Mouse (Mus musculus) bone marrow macrophage, adult 2 months (primary cell): ENCODE data around the gene Slc5a2. TPM values are rescaled to one million over a fixed set of nuclear protein-coding genes. Genes with fewer than 3 reads are reported as not detected.

Source experiments
- H3K27ac ChIP-seq: 2 replicates; pipeline ENCODE4 v1.5.1; 2012; ENCODE audit warnings: low read depth, low read length; ENCODE audit not compliant: insufficient read depth
- H3K4me1 ChIP-seq: 2 replicates; pipeline ENCODE4 v1.6.1; 2012; ENCODE audit warnings: low read length; ENCODE audit not compliant: control insufficient read depth, insufficient read depth
- H3K4me3 ChIP-seq: 2 replicates; pipeline ENCODE4 v1.5.1; 2012; ENCODE audit warnings: mild to moderate bottlenecking, low read length, moderate library complexity; ENCODE audit not compliant: insufficient read depth
- CTCF ChIP-seq: IDR thresholded peaks from 2 replicates; pipeline ENCODE4 v1.5.1; 2012; ENCODE audit warnings: low read depth, mild to moderate bottlenecking, low read length, moderate library complexity
- POLR2A ChIP-seq: IDR thresholded peaks from 2 replicates; pipeline ENCODE4 v1.6.1; 2012; ENCODE audit warnings: mild to moderate bottlenecking, low read depth, low read length, borderline replicate concordance
- polyA plus RNA-seq: library from polyadenylated mRNA; stranded (reverse); fragments of >200 nt; gene quantifications from 2 replicates; pipeline ENCODE4 v1.2.4, GENCODE M21; 2012; ENCODE audit not compliant: missing spikeins, insufficient read depth, insufficient read length

Slc5a2 gene
- polyA plus RNA-seq, 1 experiment = not detected

DNA sequence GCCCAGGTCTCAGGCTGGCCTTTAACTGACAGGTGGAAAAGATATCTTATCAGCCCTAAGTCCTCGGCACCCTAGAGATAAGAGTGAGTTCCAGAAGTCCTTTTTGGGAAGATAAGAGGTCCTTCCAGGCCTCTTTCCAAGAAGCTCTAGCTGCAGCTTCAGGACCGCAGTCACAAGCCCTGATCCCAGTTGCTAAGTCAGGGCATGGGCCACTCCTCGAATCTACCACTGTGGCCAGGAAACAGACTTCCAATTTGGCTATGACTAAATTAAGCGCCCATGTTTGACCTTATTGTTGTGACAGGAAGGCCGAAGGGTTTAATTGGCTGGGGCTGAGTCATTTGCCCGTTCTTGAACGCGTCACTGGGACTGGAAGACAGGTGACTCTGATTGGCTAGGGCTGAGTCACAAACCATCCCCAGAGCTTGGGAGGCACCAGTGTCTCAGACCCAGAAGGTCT is 44.8 kb downstream of the Slc5a2 start:
- TF ChIP-seq POLR2A (no peak), CTCF (no peak)
- no peak overlapping the region for H3K27ac ChIP-seq
- H3K4me1 ChIP-seq = peaks cover 38% of the 10 kb centered on the region
- H3K4me3 ChIP-seq = no peak overlapping the region

DNA sequence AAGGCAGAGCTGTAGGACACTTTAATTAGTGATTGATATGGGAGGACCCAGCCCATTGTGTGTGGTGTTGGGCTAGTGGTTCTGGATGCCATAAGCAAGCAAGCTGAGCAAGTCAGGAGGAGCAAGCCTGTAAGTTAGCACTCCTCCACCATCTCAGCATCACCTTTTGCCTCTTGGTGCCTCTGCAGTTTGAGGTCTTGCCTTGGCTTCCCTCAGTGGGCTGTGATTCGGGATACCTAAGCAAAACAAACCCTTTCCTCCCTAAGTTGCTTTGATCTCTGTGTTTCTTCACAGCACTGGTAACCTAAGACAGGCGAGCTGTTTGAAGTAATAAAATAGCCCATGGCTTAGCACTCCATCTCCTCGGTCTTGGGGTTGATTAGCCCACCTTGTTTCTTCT is 45.8 kb downstream of the Slc5a2 start:
- Histone ChIP-seq H3K4me3 (no peak overlapping the region), H3K27ac (no peak overlapping the region), H3K4me1 (peaks cover 38% of the 10 kb centered on the region)
- TF ChIP-seq CTCF = no peak
- TF ChIP-seq POLR2A = no peak

DNA sequence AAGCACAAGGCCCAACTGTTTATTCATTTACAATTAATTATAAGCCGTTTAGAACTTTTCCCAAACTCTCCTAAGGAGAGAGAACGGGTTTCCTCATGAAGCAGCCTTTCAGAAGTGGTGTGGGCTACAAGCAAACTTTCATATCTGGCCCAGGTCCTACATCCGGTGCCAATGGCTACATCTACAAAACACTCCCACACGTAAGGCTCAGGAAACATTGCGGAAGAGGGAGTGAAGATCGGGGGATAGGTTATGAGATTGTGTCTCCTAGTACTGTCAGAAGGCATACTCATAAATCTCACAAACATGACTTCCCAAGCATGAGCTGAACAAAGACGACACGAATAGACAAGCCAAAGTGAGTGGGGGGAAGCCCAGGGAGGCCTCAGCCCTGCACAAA is 46.4 kb downstream of the Slc5a2 start:
- no peak for TF ChIP-seq POLR2A
- TF ChIP-seq CTCF = no peak
- Histone ChIP-seq H3K4me1 (peaks cover 38% of the 10 kb centered on the region), H3K27ac (no peak overlapping the region), H3K4me3 (no peak overlapping the region)

DNA sequence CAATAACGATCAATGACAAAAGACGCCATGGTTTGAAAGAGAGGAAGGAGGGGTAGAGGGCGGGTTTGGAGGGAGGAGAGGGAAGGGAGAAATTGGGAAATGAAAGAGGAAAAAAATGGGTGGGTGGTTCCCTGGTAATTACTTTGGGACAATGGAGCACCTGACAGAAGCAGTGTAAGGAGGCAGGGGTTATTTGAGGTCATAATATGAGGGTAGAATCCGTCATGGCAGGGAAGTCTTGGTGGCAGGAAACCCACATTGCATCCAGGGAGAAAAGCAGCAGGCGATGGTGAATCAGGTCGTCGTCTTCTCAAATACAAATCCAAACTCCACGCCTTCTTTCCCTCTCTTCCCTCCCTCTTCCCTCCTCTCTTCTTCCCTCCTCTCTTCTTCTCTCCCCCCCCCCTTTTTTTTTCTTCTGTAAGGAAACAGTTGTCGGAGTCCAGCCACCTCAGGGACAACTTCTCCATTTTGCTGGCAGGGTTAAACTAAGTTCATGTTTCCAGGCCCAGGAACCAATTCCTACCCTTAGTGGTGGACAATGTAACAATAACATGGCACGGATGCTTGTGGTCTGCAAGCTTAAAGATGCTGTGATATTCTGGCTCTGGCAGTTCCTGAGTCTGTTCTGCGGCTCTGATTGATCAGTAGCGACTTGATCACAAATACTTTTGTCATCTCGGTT is 47.1 kb downstream of the Slc5a2 start:
- TF ChIP-seq CTCF = no peak
- TF ChIP-seq POLR2A = no peak
- Histone ChIP-seq H3K27ac (peak overlapping the region; percentile 47), H3K4me3 (no peak overlapping the region), H3K4me1 (peaks cover 38% of the 10 kb centered on the region)

DNA sequence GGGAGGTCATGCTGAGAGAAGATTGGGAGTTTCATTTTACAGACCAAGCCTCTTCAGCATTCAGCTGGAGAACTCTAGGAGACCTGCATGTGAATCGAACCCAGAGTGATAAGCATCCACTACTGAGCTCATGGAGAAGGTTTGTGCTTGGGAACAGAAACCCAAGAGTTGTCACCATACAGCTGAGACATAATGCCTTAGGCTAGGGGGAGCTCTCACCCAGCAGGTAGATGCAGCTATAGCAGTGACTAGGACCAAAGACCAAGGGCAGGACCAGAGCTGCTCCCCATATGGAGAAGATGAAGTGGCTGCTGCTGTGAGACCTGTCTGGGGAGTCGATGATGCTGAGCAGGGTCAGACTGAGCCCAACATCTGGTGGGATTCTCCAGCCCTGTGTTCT is 48.1 kb downstream of the Slc5a2 start:
- Histone ChIP-seq H3K4me1 (peaks cover 38% of the 10 kb centered on the region), H3K4me3 (no peak overlapping the region), H3K27ac (peak overlapping the region; percentile 17; the same call in 1 of the 2 replicates)
- peak; percentile 33 for TF ChIP-seq CTCF
- no peak for TF ChIP-seq POLR2A

DNA sequence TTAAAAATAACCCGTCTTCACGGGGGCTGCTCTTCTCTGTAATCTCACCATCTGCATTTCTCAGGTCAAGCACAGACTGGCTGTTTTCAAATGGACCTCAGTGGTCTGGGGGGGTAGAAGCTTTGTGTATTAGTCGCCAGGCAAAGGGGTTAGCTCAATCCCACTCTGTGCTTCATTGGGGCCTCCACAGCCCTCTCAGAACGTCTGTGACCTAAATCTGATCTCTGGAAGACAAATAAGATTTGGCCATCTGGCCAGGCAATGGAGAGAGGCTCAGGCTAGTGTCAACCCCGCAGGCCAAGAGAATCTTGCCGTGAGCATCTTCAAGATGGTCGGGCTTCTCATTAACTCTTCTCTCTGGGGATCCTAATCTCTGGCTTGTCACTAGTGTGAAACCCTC is 49.0 kb downstream of the Slc5a2 start:
- Histone ChIP-seq H3K4me1 (peaks cover 44% of the 10 kb centered on the region), H3K4me3 (no peak overlapping the region), H3K27ac (no peak overlapping the region)
- no peak for TF ChIP-seq CTCF
- TF ChIP-seq POLR2A = no peak

DNA sequence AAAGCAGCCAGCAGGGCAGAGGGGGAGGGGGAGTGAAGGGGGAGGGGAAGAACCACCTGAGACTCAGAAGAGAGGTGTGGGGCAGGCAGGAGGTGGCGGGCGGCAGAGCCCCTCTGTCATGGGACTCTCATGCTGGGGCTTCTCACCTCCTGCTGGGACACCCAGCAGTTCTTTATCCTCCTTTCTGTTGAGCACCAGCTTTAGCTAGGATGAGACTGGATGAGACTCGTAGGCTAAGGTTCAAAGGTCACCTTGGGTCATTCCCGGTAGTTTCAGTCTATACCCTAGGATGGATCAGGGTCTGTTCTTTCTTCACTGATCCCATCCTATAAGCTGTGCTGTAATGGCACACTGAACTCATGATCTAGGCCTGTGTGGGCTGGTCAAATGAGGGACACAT is 51.6 kb downstream of the Slc5a2 start:
- TF ChIP-seq POLR2A (no peak), CTCF (no peak)
- Histone ChIP-seq H3K4me1 (peaks cover 46% of the 10 kb centered on the region), H3K27ac (no peak overlapping the region), H3K4me3 (no peak overlapping the region)

DNA sequence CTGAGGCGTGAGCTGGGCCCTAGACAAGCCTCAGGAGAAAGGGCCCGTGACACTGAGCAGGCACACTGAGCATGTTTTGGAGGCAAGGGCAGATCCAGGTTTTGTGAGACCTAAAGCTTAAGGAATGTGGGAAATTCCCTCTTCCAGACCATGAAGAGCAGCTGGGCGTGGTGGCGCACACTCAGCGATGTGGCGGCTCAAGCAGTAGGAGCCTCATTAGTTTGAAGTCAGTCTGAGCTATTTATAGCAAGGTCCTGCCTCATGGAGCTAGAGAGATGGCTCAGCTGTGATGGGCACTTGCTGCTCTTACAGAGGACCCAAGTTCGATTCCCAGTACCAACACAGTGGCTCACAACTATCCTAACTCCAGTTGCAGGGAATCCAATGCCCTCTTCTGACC is 53.7 kb downstream of the Slc5a2 start:
- H3K4me3 ChIP-seq = no peak overlapping the region
- no peak for TF ChIP-seq POLR2A
- H3K4me1 ChIP-seq = peaks cover 31% of the 10 kb centered on the region
- no peak overlapping the region for H3K27ac ChIP-seq

DNA sequence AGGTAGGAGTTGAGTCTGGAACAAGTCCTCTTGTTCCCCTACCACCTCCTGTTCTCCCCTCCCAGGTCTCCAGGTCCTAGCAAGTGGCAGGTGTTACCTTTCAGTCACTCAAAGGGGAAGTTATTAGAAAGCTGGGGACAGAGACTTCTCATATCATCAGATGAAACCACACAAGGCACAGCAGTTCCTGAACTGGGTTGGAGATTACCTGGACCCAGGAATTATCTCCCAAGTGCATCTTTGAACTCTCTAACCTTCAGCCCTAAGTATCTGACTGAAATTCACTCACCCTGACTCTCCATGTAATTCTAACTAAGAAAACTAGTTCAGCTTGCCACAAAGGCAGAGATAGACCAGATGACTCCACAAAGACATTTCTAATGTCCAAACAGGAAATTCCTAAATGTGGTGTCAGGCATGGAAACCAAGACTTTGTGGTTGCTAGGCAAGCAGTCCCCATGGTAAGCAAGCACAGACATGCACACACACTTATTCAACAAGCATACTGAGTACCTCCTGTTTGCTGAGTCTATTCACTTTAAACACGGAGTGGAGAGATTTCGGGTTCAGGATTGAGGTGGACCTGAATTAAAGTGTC is 54.9 kb downstream of the Slc5a2 start:
- H3K4me3 ChIP-seq = no peak overlapping the region
- TF ChIP-seq CTCF = no peak
- no peak for TF ChIP-seq POLR2A

DNA sequence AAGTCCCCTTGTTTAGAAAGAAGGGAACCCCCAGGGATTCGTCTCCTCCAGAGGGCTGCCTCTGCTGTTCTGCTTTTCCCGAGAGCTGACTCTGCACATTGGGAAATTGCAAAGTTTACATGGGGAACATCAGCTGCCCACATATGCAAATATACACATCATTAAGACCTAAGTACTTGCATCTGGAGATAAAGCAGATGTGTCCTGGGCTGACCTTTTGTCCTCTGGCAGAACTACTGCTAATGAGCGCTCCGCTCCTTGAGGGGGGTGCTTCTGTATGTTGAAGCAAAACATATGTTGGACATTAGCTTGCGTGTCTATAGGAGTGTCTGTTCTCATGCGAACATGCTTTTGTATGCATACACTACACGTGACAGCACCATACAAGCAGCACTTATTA is 55.8 kb downstream of the Slc5a2 start:
- peak overlapping the region; percentile 74 for H3K27ac ChIP-seq
- no peak overlapping the region for H3K4me3 ChIP-seq
- H3K4me1 ChIP-seq = peaks cover 31% of the 10 kb centered on the region
- TF ChIP-seq CTCF (no peak), POLR2A (no peak)

More for the DNA sequence above, 54.9 kb downstream of the Slc5a2 start:
- Histone ChIP-seq H3K27ac (peak overlapping the region; percentile 74), H3K4me1 (peaks cover 31% of the 10 kb centered on the region)

Other genes starting within 250 kb of the Slc5a2 start
- gene Itgam, start 203.0 kb upstream of the Slc5a2 start, polyA plus RNA-seq = 515 and 564 TPM in 2 replicates
- gene Gm49368, start 203.0 kb upstream of the Slc5a2 start, polyA plus RNA-seq = 1.7 and 11.3 TPM in 2 replicates
- gene Itgax, start 136.1 kb upstream of the Slc5a2 start, polyA plus RNA-seq = 5.8 and 7.0 TPM in 2 replicates
- gene Itgad, start 111.3 kb upstream of the Slc5a2 start, polyA plus RNA-seq = 0.52 TPM in 1 of 2 replicates, not detected in the other
- gene Cox6a2, start 59.3 kb upstream of the Slc5a2 start, polyA plus RNA-seq = 1.2 TPM in 1 of 2 replicates, not detected in the other
- 14.6 and 15.0 TPM in 2 replicates for gene Armc5, start 28.3 kb upstream of the Slc5a2 start, polyA plus RNA-seq
- 2.5 and 2.8 TPM in 2 replicates for gene 9130023H24Rik, start 27.6 kb upstream of the Slc5a2 start, polyA plus RNA-seq
- 1.2 and 1.7 TPM in 2 replicates for gene Tgfb1i1, start 18.8 kb upstream of the Slc5a2 start, polyA plus RNA-seq
- gene BC017158, start 32.5 kb downstream of the Slc5a2 start, polyA plus RNA-seq = 16.7 and 18.4 TPM in 2 replicates
- 731 and 826 TPM in 2 replicates for gene Rgs10, start 153.1 kb downstream of the Slc5a2 start, polyA plus RNA-seq
- 138 and 176 TPM in 2 replicates for gene Tial1, start 196.1 kb downstream of the Slc5a2 start, polyA plus RNA-seq